Mouse (Mus musculus) heart, adult 2 months (tissue): ENCODE results near the gene AC124502.3. TPM values are rescaled to one million over a fixed set of nuclear protein-coding genes. Genes with fewer than 3 reads are reported as not detected.

Source experiments
- DNase-seq, 2 experiments: peaks; one replicate each; pipeline ENCODE4 v3.0.0; 2021
- H3K27ac ChIP-seq: fragments of 200-600 bp; 2 replicates; pipeline ENCODE4 v1.8.1; 2022
- H3K27me3 ChIP-seq: fragments of 200-500 bp; 2 replicates; pipeline ENCODE4 v1.6.1; 2012; ENCODE audit warnings: mild to moderate bottlenecking, low read length, inconsistent platforms, mixed read lengths; ENCODE audit not compliant: control insufficient read depth, insufficient read depth
- H3K36me3 ChIP-seq: fragments of 200-500 bp; 2 replicates; pipeline ENCODE4 v1.6.1; 2012; ENCODE audit warnings: low read length, inconsistent platforms; ENCODE audit not compliant: control insufficient read depth, insufficient read depth
- H3K4me1 ChIP-seq: fragments of 200-500 bp; 2 replicates; pipeline ENCODE4 v1.6.1; 2011; ENCODE audit warnings: low read length; ENCODE audit not compliant: control insufficient read depth, insufficient read depth
- H3K4me3 ChIP-seq: fragments of 200-600 bp; 2 replicates; pipeline ENCODE4 v1.8.1; 2022
- H3K79me2 ChIP-seq: fragments of 200-500 bp; replicated peaks from 2 replicates; pipeline ENCODE4 v1.6.1; 2012; ENCODE audit warnings: mild to moderate bottlenecking, inconsistent platforms, low read length, moderate library complexity, mixed read lengths; ENCODE audit not compliant: control insufficient read depth, insufficient read depth
- H3K9ac ChIP-seq: fragments of 200-500 bp; 2 replicates; pipeline ENCODE4 v1.6.1; 2012; ENCODE audit warnings: low read depth, mild to moderate bottlenecking, control low read depth, inconsistent platforms, low read length, mixed read lengths
- CTCF ChIP-seq: fragments of 200-600 bp; IDR thresholded peaks from 2 replicates; pipeline ENCODE4 v1.8.1; 2022; ENCODE audit warnings: antibody characterized with exemption, mild to moderate bottlenecking, moderate library complexity
- EP300 ChIP-seq: fragments of 200-500 bp; IDR thresholded peaks from 2 replicates; pipeline ENCODE4 v1.6.1; 2011; ENCODE audit warnings: low read depth, low read length, control low read depth; ENCODE audit not compliant: insufficient read depth
- POLR2A ChIP-seq: fragments of 200-500 bp; IDR thresholded peaks from 2 replicates; pipeline ENCODE4 v1.6.1; 2011; ENCODE audit warnings: mild to moderate bottlenecking, low read depth, low read length, control low read depth; ENCODE audit not compliant: insufficient read depth
- WGBS: fragments of 180-500 bp; shearing (Covaris S2); methylation state at CpG from one replicate; pipeline ENCODE4 v1.1.7; 2018; 5-methylcytosine and 5-hydroxymethylcytosine counted together
- intact Hi-C: fragments of 180-260 bp; cut with DNase I; formaldehyde crosslinking; loops from one replicate; pipeline ENCODE4 v1.15.1; 2025
- polyA plus RNA-seq: library from polyadenylated mRNA; depleted of rRNA; stranded (reverse); fragments of >200 nt; gene quantifications from 2 replicates; pipeline ENCODE4 v1.2.3, GENCODE M21; 2012
- total RNA-seq, 2 experiments: library from RNA; stranded (reverse); gene quantifications; 2 replicates each; pipeline ENCODE4 v1.2.3; 2021

AC124502.3 gene
- total and polyA plus RNA-seq, 3 experiments = 0.08 to 2.3 (median 1.3) TPM

DNA sequence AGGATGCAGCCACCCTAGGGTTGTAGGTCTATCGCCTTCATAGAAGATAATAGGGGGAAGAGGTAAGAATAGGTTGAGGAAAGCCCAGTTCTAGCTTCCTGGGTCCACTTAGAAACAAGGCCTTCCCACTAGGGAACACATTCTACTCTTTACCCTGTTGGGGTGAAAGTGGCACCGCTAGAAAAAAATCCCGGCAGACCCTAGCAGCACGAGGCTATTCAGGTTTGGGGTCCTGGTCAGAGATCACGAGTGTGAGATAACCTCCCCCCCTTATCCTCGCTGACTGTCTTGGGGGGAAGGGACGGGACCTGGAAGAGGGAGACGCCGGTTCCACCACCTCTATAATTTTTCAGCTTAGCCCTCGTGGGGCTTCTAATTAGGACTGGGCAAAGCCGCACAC, 32.4 kb downstream of the AC124502.3 start:
- no peaks in the 10 kb centered on the region; the same call in 1 of the 2 replicates for H3K27me3 ChIP-seq
- H3K27ac ChIP-seq = peak overlapping the region; percentile 64
- TF ChIP-seq POLR2A (no peak), EP300 (no peak)
- no peaks in the 10 kb centered on the region for H3K36me3 ChIP-seq
- 46% methylated on average over 11 of the region's 11 CpGs for WGBS
- intact Hi-C loops = no loop called here
- no peak for DNase-seq
- no peak overlapping the region for H3K4me3 ChIP-seq
- H3K9ac ChIP-seq = no peak overlapping the region; the same call in 1 of the 2 replicates
- H3K79me2 ChIP-seq = no peaks in the 10 kb centered on the region
- H3K4me1 ChIP-seq = peaks cover 8% of the 10 kb centered on the region

DNA sequence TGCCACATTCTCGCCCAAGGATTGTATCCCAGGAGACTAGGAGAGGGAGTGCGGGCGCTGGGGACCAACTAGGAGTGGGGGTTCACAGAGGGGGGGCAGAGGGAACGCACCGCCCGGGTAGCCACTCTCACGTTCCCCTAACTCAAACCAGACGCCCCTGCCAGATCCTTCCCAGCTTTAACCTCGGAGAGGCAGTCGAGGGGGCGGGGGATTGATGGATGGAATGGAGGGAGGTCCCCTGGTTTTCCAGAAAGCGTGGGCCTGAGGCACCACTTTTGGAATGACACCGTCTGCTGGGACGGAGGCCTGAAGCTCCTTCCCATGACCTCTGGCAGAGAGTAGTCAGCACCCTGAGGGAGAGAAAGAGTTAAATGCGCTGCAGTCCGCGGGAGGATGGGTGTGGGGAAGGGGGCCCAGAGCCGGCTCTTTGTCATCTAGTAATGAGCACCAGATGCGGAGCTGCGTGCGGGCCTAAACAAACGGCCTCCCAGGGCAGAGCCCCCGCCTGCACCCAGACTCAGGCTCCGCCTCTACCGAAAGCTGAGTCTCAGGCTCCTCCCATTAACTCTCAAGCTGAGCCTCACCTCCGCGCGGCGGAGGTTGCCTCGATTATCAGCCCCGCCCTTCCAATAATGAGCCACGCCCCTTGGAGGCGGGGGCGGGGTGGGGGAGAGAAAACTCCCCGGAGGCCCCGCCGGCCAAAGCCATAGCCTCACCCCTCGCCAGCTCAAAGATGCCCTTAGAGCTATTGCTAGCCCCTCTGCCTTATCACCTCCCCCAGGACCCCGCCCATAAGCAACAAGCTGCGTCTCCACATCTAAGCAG, 33.1 kb downstream of the AC124502.3 start:
- Histone ChIP-seq H3K27me3 (no peaks in the 10 kb centered on the region; the same call in 1 of the 2 replicates), H3K9ac (peak overlapping the region; percentile 43), H3K4me3 (peak overlapping the region; percentile 61), H3K27ac (peak overlapping the region; percentile 64), H3K79me2 (no peaks in the 10 kb centered on the region), H3K36me3 (no peaks in the 10 kb centered on the region), H3K4me1 (peaks cover 8% of the 10 kb centered on the region)
- TF ChIP-seq CTCF (no peak), EP300 (0 out of 2 replicates have a peak, but pooled peaks have one; percentile 12)
- DNase-seq = peak; percentile 85 to 88
- WGBS = 7% methylated on average over 40 of the region's 40 CpGs
- intact Hi-C loops = loop anchor here (2.0 kb wide), 1 partner anchor 55 kb away; no protein-coding TSS in a partner anchor

DNA sequence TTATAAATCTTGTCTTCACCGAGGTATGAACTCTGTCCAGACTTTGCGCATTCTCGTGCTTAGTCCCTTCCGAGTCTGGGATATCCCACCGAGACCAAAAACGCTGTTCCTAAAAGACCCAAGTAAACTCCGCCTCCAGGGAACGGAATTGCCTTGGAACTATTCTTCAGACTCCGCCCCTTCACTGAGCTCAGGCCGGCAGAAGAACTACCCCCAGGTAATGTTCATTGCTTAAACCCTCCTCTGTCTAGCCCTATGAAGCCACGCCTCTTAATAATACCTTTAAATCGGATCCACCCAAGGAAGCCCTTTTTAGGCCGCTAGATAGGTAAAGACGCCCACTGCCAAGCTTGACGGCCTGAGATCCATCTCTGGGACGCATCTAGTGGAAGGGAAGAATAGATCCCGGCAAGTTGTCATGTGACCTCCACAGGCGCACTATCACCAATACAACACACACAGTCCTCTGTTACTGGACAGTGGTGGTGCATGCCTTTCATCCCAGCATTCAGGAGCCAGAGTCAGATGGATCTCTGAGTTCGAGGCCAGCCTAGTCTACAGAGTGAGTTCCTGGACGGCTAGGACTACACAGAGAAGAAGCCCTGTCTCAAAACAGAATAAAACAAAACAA, 33.8 kb downstream of the AC124502.3 start:
- TF ChIP-seq EP300 (no peak), POLR2A (no peak), CTCF (no peak)
- Histone ChIP-seq H3K27me3 (no peaks in the 10 kb centered on the region; the same call in 1 of the 2 replicates), H3K9ac (peak overlapping the region; percentile 34), H3K36me3 (no peaks in the 10 kb centered on the region), H3K27ac (peak overlapping the region; percentile 64), H3K4me3 (peak overlapping the region; percentile 61), H3K79me2 (no peaks in the 10 kb centered on the region), H3K4me1 (peaks cover 3% of the 10 kb centered on the region)
- WGBS = 3% methylated on average over 20 of the region's 20 CpGs
- no peak for DNase-seq
- intact Hi-C loops = loop anchor here (1.0 to 2.0 kb wide), 3 partner anchors 16 to 56 kb away; partner anchors contain the start of gene Rin1

DNA sequence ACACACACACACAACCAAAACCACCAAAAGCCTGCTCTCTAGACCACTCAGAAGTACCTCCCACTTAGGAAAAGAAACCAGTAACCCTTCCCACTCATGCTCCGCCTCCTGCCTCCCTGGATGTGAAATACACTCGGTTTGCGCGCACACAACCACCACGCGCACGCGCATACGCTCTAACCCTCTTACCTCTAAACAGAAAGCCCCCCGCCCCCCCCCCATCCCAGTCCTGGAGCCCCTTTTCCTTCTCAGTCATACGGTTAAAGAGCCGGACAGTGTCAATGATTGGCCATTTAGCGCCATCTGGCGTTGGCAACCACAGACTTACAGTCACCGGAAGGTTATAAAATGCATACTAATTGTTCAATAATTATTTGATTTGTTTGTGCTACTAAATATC, 34.3 kb downstream of the AC124502.3 start:
- intact Hi-C loops = loop anchor here (1.0 to 2.0 kb wide), 3 partner anchors 17 to 56 kb away; partner anchors contain the start of gene Rin1
- no peak overlapping the region for H3K27ac ChIP-seq

DNA sequence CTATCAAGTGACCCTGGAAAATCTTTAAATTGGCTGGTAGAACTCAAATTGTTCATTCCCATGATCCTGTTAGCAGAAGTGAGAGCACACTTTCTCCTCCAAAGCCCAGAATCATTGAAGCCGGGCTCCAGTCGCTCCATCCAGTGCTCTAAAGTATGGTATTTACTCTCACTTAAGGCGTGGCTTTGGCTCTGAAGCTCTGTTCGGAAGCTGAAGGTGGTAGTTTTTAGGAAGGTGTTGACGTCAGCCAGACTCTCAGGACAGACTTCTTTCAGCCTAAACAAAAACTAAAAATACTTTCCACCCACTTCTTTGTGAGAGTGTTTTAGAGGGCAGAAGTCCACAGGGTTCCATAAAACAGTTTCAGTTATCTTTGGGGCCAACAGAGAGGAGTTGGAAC, 34.8 kb downstream of the AC124502.3 start:
- no peak overlapping the region for H3K27ac ChIP-seq
- no peaks in the 10 kb centered on the region for H3K27me3 ChIP-seq
- no peak for TF ChIP-seq CTCF
- no peak for TF ChIP-seq POLR2A
- no peak for TF ChIP-seq EP300
- no peak overlapping the region for H3K9ac ChIP-seq
- H3K79me2 ChIP-seq = no peaks in the 10 kb centered on the region
- no peaks in the 10 kb centered on the region for H3K36me3 ChIP-seq
- no peak overlapping the region for H3K4me3 ChIP-seq
- 32% methylated on average over 5 of the region's 5 CpGs for WGBS
- DNase-seq = no peak
- intact Hi-C loops = loop anchor here (1.0 to 2.0 kb wide), 3 partner anchors 17 to 57 kb away; partner anchors contain the start of gene Rin1
- peaks cover 3% of the 10 kb centered on the region for H3K4me1 ChIP-seq

More for the DNA sequence above, 34.3 kb downstream of the AC124502.3 start:
- Histone ChIP-seq H3K4me1 (peaks cover 3% of the 10 kb centered on the region), H3K36me3 (no peaks in the 10 kb centered on the region), H3K4me3 (peak overlapping the region; percentile 61), H3K9ac (no peak overlapping the region), H3K27me3 (no peaks in the 10 kb centered on the region; the same call in 1 of the 2 replicates), H3K79me2 (no peaks in the 10 kb centered on the region)
- DNase-seq = peak; percentile 52 to 77
- no peak for TF ChIP-seq POLR2A
- TF ChIP-seq EP300 = no peak
- peak; percentile 75 for TF ChIP-seq CTCF
- 1% methylated on average over 15 of the region's 15 CpGs for WGBS

DNA sequence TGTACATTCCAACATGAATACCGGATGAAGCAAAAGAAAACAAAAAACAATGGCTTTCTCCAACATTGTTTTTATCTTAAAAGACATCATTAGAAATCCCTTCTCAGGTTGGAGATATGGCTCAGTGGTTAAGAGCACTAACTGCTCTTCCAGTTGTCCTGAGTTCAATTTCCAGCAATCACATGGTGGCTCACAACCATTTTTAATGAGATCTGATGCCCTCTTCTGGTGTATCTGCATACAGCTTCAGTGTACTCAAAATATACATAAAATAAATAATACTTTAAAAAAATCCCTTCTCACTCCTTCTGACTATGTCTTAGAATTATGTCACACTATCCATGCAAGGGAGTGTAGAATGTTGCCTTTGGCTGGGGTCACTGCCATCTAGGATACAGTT, 40.6 kb downstream of the AC124502.3 start:
- intact Hi-C loops = no loop called here
- 89% methylated on average over 1 of the region's 1 CpGs for WGBS
- Histone ChIP-seq H3K36me3 (no peaks in the 10 kb centered on the region), H3K4me1 (no peaks in the 10 kb centered on the region), H3K27ac (no peak overlapping the region), H3K79me2 (no peaks in the 10 kb centered on the region), H3K27me3 (peaks cover 4% of the 10 kb centered on the region; the same call in 1 of the 2 replicates), H3K9ac (no peak overlapping the region), H3K4me3 (no peak overlapping the region)
- no peak for DNase-seq
- TF ChIP-seq POLR2A (no peak), CTCF (peak; percentile 39)
